ENCODE assay signal across 9 mouse cellular contexts in the genomic region with DNA sequence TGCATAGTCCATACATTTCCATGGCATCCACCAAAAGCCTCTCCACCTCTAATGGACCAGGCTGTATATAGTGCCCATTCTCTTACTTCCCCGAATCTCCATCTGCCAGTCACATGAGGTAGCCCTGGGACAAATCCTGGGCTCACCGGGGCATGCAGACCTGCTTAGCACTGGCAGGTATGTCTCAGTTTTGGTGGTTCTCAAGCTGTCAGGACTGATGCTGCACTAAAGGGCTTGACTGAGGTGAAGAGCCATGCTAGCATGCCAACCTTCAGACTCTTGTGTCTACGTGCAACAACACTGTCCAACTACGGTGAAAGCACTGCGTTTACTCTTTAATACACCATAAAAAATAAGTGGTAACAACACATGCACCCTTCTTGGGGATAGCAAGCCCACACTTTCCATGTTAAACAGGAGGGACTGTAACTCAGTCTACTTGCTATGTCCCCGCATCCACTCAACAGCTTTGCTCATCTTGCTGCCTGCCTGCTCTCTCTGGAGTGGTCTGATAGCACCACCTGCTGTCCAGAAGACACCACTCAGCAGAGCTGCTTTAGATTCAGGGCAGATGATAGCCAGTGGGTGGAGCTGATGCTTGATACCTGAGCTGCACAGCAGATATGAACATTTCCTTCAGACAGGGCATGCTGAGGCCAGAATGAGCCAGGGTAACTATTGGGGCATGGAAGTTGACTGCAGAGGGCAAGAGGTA.
DNase-seq lines count a peak whose midpoint lies in the region; ATAC-seq and TF ChIP-seq lines count a peak whose summit lies in the region.
"Had no signal": no experiment of that assay in that cellular context is flagged by ENCODE, and none has a peak within 500 bp of the region (broad histone marks: within the 10 kb centered on the region; RNA-seq: fewer than 3 reads in every experiment).

No protein-coding gene starts in this region.

- H3K36me3 ChIP-seq in forebrain, postnatal 0 days (ENCODE audit: insufficient read depth) = no peaks in the 10 kb centered on the region
- H3K36me3 ChIP-seq in hindbrain, embryonic 11.5 days (ENCODE audit: control insufficient read depth, insufficient read depth, low read length) = no peaks in the 10 kb centered on the region
- H3K36me3 ChIP-seq: liver, embryonic 15.5 days had no signal

- no peak overlapping the region for H3K9ac ChIP-seq in forebrain, postnatal 0 days
- no peak overlapping the region for H3K9ac ChIP-seq in hindbrain, embryonic 11.5 days (ENCODE audit: low read depth, low read length)
- H3K9ac ChIP-seq: liver, embryonic 15.5 days had no signal

- TF ChIP-seq CTCF in cerebellum, adult 2 months (IDR thresholded peaks at IDR 0.05; ENCODE audit: borderline replicate concordance, insufficient read depth, low read depth, low read length) = peak; percentile 99
- TF ChIP-seq CTCF in forebrain, postnatal 0 days (IDR thresholded peaks at IDR 0.05; ENCODE audit: low read depth) = peak; percentile 98

- 50% methylated on average over 6 of the region's 6 CpGs for WGBS in cerebellum, adult 2 months
- 79% methylated on average over 6 of the region's 6 CpGs for WGBS in forebrain, postnatal 0 days
- WGBS in hindbrain, embryonic 11.5 days = 87% methylated on average over 6 of the region's 6 CpGs

- peak; percentile 87 for DNase-seq in MN1 (ENCODE audit: low spot score)
- peak; percentile 89 for DNase-seq in cerebellum, adult 2 months
- DNase-seq in forebrain, postnatal 0 days = peak; percentile 87
- DNase-seq in hindbrain, embryonic 11.5 days (ENCODE audit: low spot score) = peak; percentile 76
- peak; percentile 81 for DNase-seq in layer of hippocampus, adult 9-11 months
- DNase-seq in lung, postnatal 10 days = peak; percentile 84
- peak; percentile 89 for DNase-seq in retina, postnatal 1 day
- DNase-seq in thymus, postnatal 4 days = peak; percentile 80

- H3K4me2 ChIP-seq in forebrain, postnatal 0 days (ENCODE audit: low read depth) = no peak overlapping the region
- H3K4me2 ChIP-seq in hindbrain, embryonic 11.5 days (replicated peaks; ENCODE audit: low read depth, low read length) = no peak overlapping the region
- H3K4me2 ChIP-seq: liver, embryonic 15.5 days had no signal

- H3K4me3 ChIP-seq in cerebellum, adult 2 months (replicated peaks; ENCODE audit: insufficient read depth, low read depth, low read length) = no peak overlapping the region
- no peak overlapping the region for H3K4me3 ChIP-seq in forebrain, postnatal 0 days (ENCODE audit: low read depth, low read length)
- H3K4me3 ChIP-seq in hindbrain, embryonic 11.5 days (ENCODE audit: low read depth, low read length) = no peak overlapping the region
- H3K4me3 ChIP-seq: liver, embryonic 15.5 days had no signal

- H3K9me3 ChIP-seq in forebrain, postnatal 0 days (ENCODE audit: low read length) = no peaks in the 10 kb centered on the region
- no peaks in the 10 kb centered on the region for H3K9me3 ChIP-seq in hindbrain, embryonic 11.5 days (ENCODE audit: control insufficient read depth, low read length)
- H3K9me3 ChIP-seq: liver, embryonic 15.5 days had no signal

- H3K4me1 ChIP-seq in cerebellum, adult 2 months (ENCODE audit: control insufficient read depth, insufficient read depth, low read length) = peaks cover 12% of the 10 kb centered on the region
- H3K4me1 ChIP-seq in forebrain, postnatal 0 days (ENCODE audit: insufficient read depth) = no peaks in the 10 kb centered on the region
- no peaks in the 10 kb centered on the region for H3K4me1 ChIP-seq in hindbrain, embryonic 11.5 days (replicated peaks; ENCODE audit: control insufficient read depth, insufficient read depth, low read length)
- H3K4me1 ChIP-seq: liver, embryonic 15.5 days had no signal

- H3K27ac ChIP-seq in cerebellum, adult 2 months (ENCODE audit: insufficient read depth, low read length) = no peak overlapping the region
- no peak overlapping the region for H3K27ac ChIP-seq in forebrain, postnatal 0 days (ENCODE audit: low read depth, low read length)
- no peak overlapping the region for H3K27ac ChIP-seq in hindbrain, embryonic 11.5 days (ENCODE audit: low read depth, low read length)
- H3K27ac ChIP-seq: liver, embryonic 15.5 days had no signal

- no peaks in the 10 kb centered on the region for H3K27me3 ChIP-seq in cerebellum, adult 2 months (ENCODE audit: control insufficient read depth, insufficient read depth, low read length)
- H3K27me3 ChIP-seq in forebrain, postnatal 0 days (ENCODE audit: insufficient read depth, low read length) = no peaks in the 10 kb centered on the region
- H3K27me3 ChIP-seq in hindbrain, embryonic 11.5 days (ENCODE audit: control insufficient read depth, insufficient read depth, low read length) = no peaks in the 10 kb centered on the region
- H3K27me3 ChIP-seq: liver, embryonic 15.5 days had no signal

- peak; percentile 96 for ATAC-seq in forebrain, postnatal 0 days
- ATAC-seq in hindbrain, embryonic 11.5 days (ENCODE audit: low FRiP score) = 0 out of 2 replicates have a peak, but pooled peaks have one; percentile 30

- TF ChIP-seq POLR2A in cerebellum, adult 2 months (IDR thresholded peaks at IDR 0.05; ENCODE audit: borderline replicate concordance, insufficient read depth, low read length) = no peak
